Mouse (Mus musculus): ENCODE measurements around the gene Usp40. TPM values are rescaled to one million over a fixed set of nuclear protein-coding genes. Genes with fewer than 3 reads are reported as not detected.

Gene Usp40
- polyA plus RNA-seq, 1 experiment: 18.8 TPM

DNA sequence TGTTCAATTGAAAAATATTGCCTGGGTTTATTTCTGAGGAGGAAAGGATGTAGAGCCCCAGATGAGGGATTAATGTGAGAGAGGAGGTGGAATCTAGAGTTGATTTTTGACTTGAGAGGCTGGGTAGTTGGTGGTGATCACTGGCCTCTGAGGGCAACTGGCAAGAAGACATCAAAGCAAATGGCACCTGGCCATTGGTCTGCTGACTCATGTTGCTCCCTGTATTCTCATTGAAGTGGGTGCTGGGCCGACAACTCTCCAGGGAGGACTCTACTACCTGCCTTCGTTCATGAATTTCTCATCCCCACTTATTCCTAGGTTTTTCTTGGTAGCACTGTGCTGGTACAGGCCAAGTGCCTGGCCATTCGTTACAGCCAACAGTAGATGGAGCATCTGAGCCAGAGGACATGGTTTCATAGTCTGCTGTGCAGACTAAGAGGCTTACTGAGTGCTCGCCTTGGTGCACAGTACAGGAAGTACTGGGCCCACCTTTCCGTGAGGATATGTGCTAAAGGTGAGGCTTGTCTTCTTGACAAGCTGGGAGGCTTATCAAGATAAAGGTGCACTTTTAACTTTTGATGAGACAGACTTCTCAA is 101.9 kb downstream of the Usp40 start:
- peak in 1 of 2 experiments; percentile 55 for DNase-seq
- H3K4me3 ChIP-seq (replicated peaks; ENCODE audit: insufficient read depth, low read depth, low read length): no peak overlapping the region
- no peak overlapping the region for H3K27ac ChIP-seq (ENCODE audit: insufficient read depth, low read length)
- no peaks in the 10 kb centered on the region for H3K27me3 ChIP-seq (ENCODE audit: control insufficient read depth, insufficient read depth, low read length)
- no peak for TF ChIP-seq POLR2A (IDR thresholded peaks at IDR 0.05; ENCODE audit: borderline replicate concordance, insufficient read depth, low read length)
- peak; percentile 38; the same call in 1 of the 2 replicates for TF ChIP-seq CTCF (IDR thresholded peaks at IDR 0.05; ENCODE audit: borderline replicate concordance, insufficient read depth, low read depth, low read length)
- WGBS: 41% methylated on average over 5 of the region's 5 CpGs
- H3K4me1 ChIP-seq (ENCODE audit: control insufficient read depth, insufficient read depth, low read length): peaks cover 17% of the 10 kb centered on the region

- H3K27ac ChIP-seq (ENCODE audit: insufficient read depth, low read length): no peak overlapping the region
- no peaks in the 10 kb centered on the region for H3K27me3 ChIP-seq (ENCODE audit: control insufficient read depth, insufficient read depth, low read length)
- TF ChIP-seq CTCF (IDR thresholded peaks at IDR 0.05; ENCODE audit: borderline replicate concordance, insufficient read depth, low read depth, low read length) (no peak), POLR2A (IDR thresholded peaks at IDR 0.05; ENCODE audit: borderline replicate concordance, insufficient read depth, low read length) (no peak)
- no peak for DNase-seq
- H3K4me3 ChIP-seq (replicated peaks; ENCODE audit: insufficient read depth, low read depth, low read length): no peak overlapping the region
- peaks cover 20% of the 10 kb centered on the region for H3K4me1 ChIP-seq (ENCODE audit: control insufficient read depth, insufficient read depth, low read length)
Measured at GRCm38 (mm10) chr1:87902186-87902585, 106.2 kb downstream of the Usp40 start.

DNA sequence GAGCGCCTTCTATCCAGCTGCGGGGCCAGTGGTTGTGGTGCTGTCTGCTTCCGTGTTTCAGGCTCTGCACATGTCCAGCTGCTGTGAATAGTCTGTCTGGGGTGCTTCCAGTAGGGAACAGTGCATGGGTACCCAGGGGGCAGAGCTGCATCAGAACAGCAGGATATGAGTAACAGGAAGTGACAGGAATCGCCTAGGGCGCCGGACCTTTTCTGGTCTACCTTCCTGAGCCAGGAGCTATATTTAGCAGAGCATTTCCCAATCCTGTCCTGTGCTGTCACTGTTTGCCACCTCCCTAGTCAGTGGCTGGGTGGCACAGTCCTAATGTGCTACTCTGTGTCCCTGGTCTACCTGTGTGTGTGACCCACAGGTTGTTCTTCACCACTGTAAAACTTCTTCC is 107.4 kb downstream of the Usp40 start:
- Histone ChIP-seq H3K27ac (ENCODE audit: insufficient read depth, low read length) (peak overlapping the region; percentile 4; the same call in 1 of the 2 replicates), H3K4me1 (ENCODE audit: control insufficient read depth, insufficient read depth, low read length) (peaks cover 18% of the 10 kb centered on the region), H3K4me3 (replicated peaks; ENCODE audit: insufficient read depth, low read depth, low read length) (no peak overlapping the region), H3K27me3 (ENCODE audit: control insufficient read depth, insufficient read depth, low read length) (no peaks in the 10 kb centered on the region)
- 39% methylated on average over 6 of the region's 6 CpGs for whole genome bisulfite sequencing
- no peak for TF ChIP-seq POLR2A (IDR thresholded peaks at IDR 0.05; ENCODE audit: borderline replicate concordance, insufficient read depth, low read length)
- TF ChIP-seq CTCF (IDR thresholded peaks at IDR 0.05; ENCODE audit: borderline replicate concordance, insufficient read depth, low read depth, low read length): no peak
- peak; percentile 34 to 55 for DNase-seq

GRCm38 (mm10) chr1:87899701-87900100 is 108.7 kb downstream of the Usp40 start:
- 73% methylated on average over 2 of the region's 2 CpGs for WGBS
- DNase-seq: peak in 1 of 2 experiments; percentile 7
- Histone ChIP-seq H3K27ac (ENCODE audit: insufficient read depth, low read length) (no peak overlapping the region), H3K4me1 (ENCODE audit: control insufficient read depth, insufficient read depth, low read length) (peaks cover 18% of the 10 kb centered on the region), H3K27me3 (ENCODE audit: control insufficient read depth, insufficient read depth, low read length) (no peaks in the 10 kb centered on the region), H3K4me3 (replicated peaks; ENCODE audit: insufficient read depth, low read depth, low read length) (no peak overlapping the region)
- no peak for TF ChIP-seq POLR2A (IDR thresholded peaks at IDR 0.05; ENCODE audit: borderline replicate concordance, insufficient read depth, low read length)
- no peak for TF ChIP-seq CTCF (IDR thresholded peaks at IDR 0.05; ENCODE audit: borderline replicate concordance, insufficient read depth, low read depth, low read length)

- whole genome bisulfite sequencing: 90% methylated on average over 2 of the region's 2 CpGs
- Histone ChIP-seq H3K27ac (ENCODE audit: insufficient read depth, low read length) (no peak overlapping the region), H3K4me1 (ENCODE audit: control insufficient read depth, insufficient read depth, low read length) (peaks cover 26% of the 10 kb centered on the region), H3K27me3 (ENCODE audit: control insufficient read depth, insufficient read depth, low read length) (no peaks in the 10 kb centered on the region), H3K4me3 (replicated peaks; ENCODE audit: insufficient read depth, low read depth, low read length) (no peak overlapping the region)
- no peak for DNase-seq
- no peak for TF ChIP-seq CTCF (IDR thresholded peaks at IDR 0.05; ENCODE audit: borderline replicate concordance, insufficient read depth, low read depth, low read length)
- no peak for TF ChIP-seq POLR2A (IDR thresholded peaks at IDR 0.05; ENCODE audit: borderline replicate concordance, insufficient read depth, low read length)
Measured at GRCm38 (mm10) chr1:87896921-87897320, 111.4 kb downstream of the Usp40 start.

Other genes with a start within 250 kb of the Usp40 start
- gene Sag, start 204.9 kb downstream of the Usp40 start, polyA plus RNA-seq (2012; rRNA removed): 0.78 and 0.80 TPM in 2 replicates
- 109 and 126 TPM in 2 replicates for gene Dgkd, start 155.3 kb downstream of the Usp40 start, polyA plus RNA-seq (2012; rRNA removed)
- not detected in 2 replicates for gene Ugt1a10, start 46.8 kb upstream of the Usp40 start, polyA plus RNA-seq (2012; rRNA removed)
- not detected in 2 replicates for gene Ugt1a9, start 62.2 kb upstream of the Usp40 start, polyA plus RNA-seq (2012; rRNA removed)
- not detected in 2 replicates for gene Ugt1a8, start 79.3 kb upstream of the Usp40 start, polyA plus RNA-seq (2012; rRNA removed)
- gene Ugt1a7c, start 86.5 kb upstream of the Usp40 start, polyA plus RNA-seq (2012; rRNA removed): 0.44 and 0.46 TPM in 2 replicates
- gene Ugt1a6b, start 94.7 kb upstream of the Usp40 start, polyA plus RNA-seq (2012; rRNA removed): not detected in 2 replicates
- gene Ugt1a6a, start 126.3 kb upstream of the Usp40 start, polyA plus RNA-seq (2012; rRNA removed): 0.44 and 0.57 TPM in 2 replicates
- 0.08 TPM in 1 of 2 replicates, not detected in the other for gene Ugt1a5, start 157.5 kb upstream of the Usp40 start, polyA plus RNA-seq (2012; rRNA removed)
- not detected in 2 replicates for gene Ugt1a2, start 192.1 kb upstream of the Usp40 start, polyA plus RNA-seq (2012; rRNA removed)
- gene Dnajb3, start 197.2 kb upstream of the Usp40 start, polyA plus RNA-seq (2012; rRNA removed): 2.9 and 3.5 TPM in 2 replicates
- not detected in 2 replicates for gene Ugt1a1, start 203.4 kb upstream of the Usp40 start, polyA plus RNA-seq (2012; rRNA removed)
- 0.25 and 0.43 TPM in 2 replicates for gene Mroh2a, start 218.4 kb upstream of the Usp40 start, polyA plus RNA-seq (2012; rRNA removed)